Mouse (Mus musculus) limb, embryonic 14.5 days (tissue): ENCODE results near the gene Zfp362. TPM values are rescaled to one million over a fixed set of nuclear protein-coding genes. Genes with fewer than 3 reads are reported as not detected.

ENCODE experiments used
- ATAC-seq: fragments of 200-750 bp; cut with Nextera tagmentation; 2 replicates; pipeline ENCODE4 v1.8.0; 2017; ENCODE audit warnings: low read depth, moderate number of reproducible peaks, moderate TSS enrichment; ENCODE audit not compliant: low FRiP score
- DNase-seq: peaks from one replicate; pipeline ENCODE4 v3.0.0-alpha.2; 2015; ENCODE audit warnings: low spot score
- H3K27ac ChIP-seq: fragments of 300-500 bp; sonication (generic); replicated peaks from 2 replicates; pipeline ENCODE4 v1.5.1; 2014; ENCODE audit warnings: low read depth, mild to moderate bottlenecking, low read length, moderate library complexity, mixed read lengths
- H3K27me3 ChIP-seq: fragments of 300-500 bp; sonication (generic); 2 replicates; pipeline ENCODE4 v1.6.1; 2014; ENCODE audit warnings: low read length, mixed read lengths; ENCODE audit not compliant: control insufficient read depth, insufficient read depth
- H3K36me3 ChIP-seq: fragments of 300-500 bp; sonication (generic); 2 replicates; pipeline ENCODE4 v1.6.1; 2014; ENCODE audit warnings: mild to moderate bottlenecking, low read length, moderate library complexity, mixed read lengths; ENCODE audit not compliant: control insufficient read depth, insufficient read depth
- H3K4me1 ChIP-seq: fragments of 300-500 bp; sonication (generic); 2 replicates; pipeline ENCODE4 v1.6.1; 2014; ENCODE audit warnings: antibody characterized with exemption, low read length, mixed read lengths; ENCODE audit not compliant: control insufficient read depth, insufficient read depth
- H3K4me2 ChIP-seq: fragments of 300-500 bp; sonication (generic); replicated peaks from 2 replicates; pipeline ENCODE4 v1.6.1; 2014; ENCODE audit warnings: low read depth, mild to moderate bottlenecking, low read length, moderate library complexity; ENCODE audit not compliant: severe bottlenecking
- H3K4me3 ChIP-seq: fragments of 300-500 bp; sonication (generic); replicated peaks from 2 replicates; pipeline ENCODE4 v1.5.1; 2014; ENCODE audit warnings: low read length
- H3K9ac ChIP-seq: fragments of 300-500 bp; sonication (generic); 2 replicates; pipeline ENCODE4 v1.6.1; 2014; ENCODE audit warnings: mild to moderate bottlenecking, low read depth, low read length, moderate library complexity; ENCODE audit not compliant: severe bottlenecking
- H3K9me3 ChIP-seq: fragments of 300-500 bp; sonication (generic); 2 replicates; pipeline ENCODE4 v1.6.1; 2016; ENCODE audit warnings: low read length; ENCODE audit not compliant: control insufficient read depth
- POLR2A ChIP-seq: fragments of 200-500 bp; IDR thresholded peaks from 2 replicates; pipeline ENCODE4 v1.8.0; 2012; ENCODE audit warnings: inconsistent platforms, mild to moderate bottlenecking, moderate library complexity, borderline replicate concordance; ENCODE audit not compliant: insufficient read depth, insufficient read length; ENCODE audit errors: extremely low read depth
- WGBS: fragments of 180-500 bp; shearing (Covaris S2); extraction: QIAGEN DNeasy Blood & Tissue Kit; methylation state at CpG from one replicate; pipeline ENCODE4 v1.1.7; 2014; 5-methylcytosine and 5-hydroxymethylcytosine counted together
- polyA plus RNA-seq, 2 experiments: library from polyadenylated mRNA; depleted of rRNA in 1 of 2; stranded (reverse) in 1 of 2; unstranded in 1 of 2; fragments of >200 nt; fragmentation: Nextera tagmentation in 1 of 2; extraction: Ambion mirVana in 1 of 2; gene quantifications; 2 replicates each; pipeline versions ENCODE4 v1.2.1 to v1.2.3; 2012 to 2014

Zfp362 gene
- polyA plus RNA-seq, 2 experiments, result 38.7 to 87.2 TPM

GRCm38 (mm10) chr4:128742379-128742970, 63.4 kb downstream of the Zfp362 start:
- no peak for TF ChIP-seq POLR2A
- Histone ChIP-seq H3K36me3 (peaks cover 53% of the 10 kb centered on the region), H3K4me1 (peaks cover 14% of the 10 kb centered on the region), H3K9me3 (no peaks in the 10 kb centered on the region), H3K4me2 (no peak overlapping the region), H3K27me3 (no peaks in the 10 kb centered on the region), H3K27ac (no peak overlapping the region), H3K9ac (no peak overlapping the region), H3K4me3 (no peak overlapping the region)
- WGBS, result 58% methylated on average over 10 of the region's 10 CpGs
- DNase-seq (no peak), ATAC-seq (no peak)

GRCm38 (mm10) chr4:128741906-128742305, 63.9 kb downstream of the Zfp362 start:
- H3K4me2 ChIP-seq, result no peak overlapping the region
- no peak overlapping the region for H3K9ac ChIP-seq
- H3K4me3 ChIP-seq, result no peak overlapping the region
- no peaks in the 10 kb centered on the region for H3K27me3 ChIP-seq
- no peaks in the 10 kb centered on the region for H3K9me3 ChIP-seq
- H3K4me1 ChIP-seq, result peaks cover 20% of the 10 kb centered on the region
- ATAC-seq (no peak), DNase-seq (no peak)
- TF ChIP-seq POLR2A, result no peak
- no peak overlapping the region for H3K27ac ChIP-seq
- WGBS, result 56% methylated on average over 5 of the region's 5 CpGs
- peaks cover 47% of the 10 kb centered on the region for H3K36me3 ChIP-seq

- Histone ChIP-seq H3K9ac (no peak overlapping the region), H3K4me3 (no peak overlapping the region), H3K4me1 (peaks cover 30% of the 10 kb centered on the region), H3K9me3 (no peaks in the 10 kb centered on the region), H3K4me2 (no peak overlapping the region), H3K36me3 (peaks cover 37% of the 10 kb centered on the region), H3K27me3 (no peaks in the 10 kb centered on the region), H3K27ac (no peak overlapping the region)
- WGBS, result 49% methylated on average over 1 of the region's 1 CpGs
- TF ChIP-seq POLR2A, result no peak
- DNase-seq (no peak), ATAC-seq (no peak)
These were observed 65.0 kb downstream of the Zfp362 start for GRCm38 (mm10) chr4:128740878-128741277.

GRCm38 (mm10) chr4:128737825-128738610, 67.8 kb downstream of the Zfp362 start:
- Histone ChIP-seq H3K4me1 (peaks cover 57% of the 10 kb centered on the region), H3K4me2 (no peak overlapping the region; the same call in 1 of the 2 replicates)

GRCm38 (mm10) chr4:128737137-128737589, 68.7 kb downstream of the Zfp362 start:
- peak overlapping the region; percentile 11; the same call in 1 of the 2 replicates for H3K4me2 ChIP-seq
- ATAC-seq, result peak; percentile 29; the same call in 1 of the 2 replicates

More at GRCm38 (mm10) chr4:128737825-128738610, 67.8 kb downstream of the Zfp362 start:
- Histone ChIP-seq H3K36me3 (peaks cover 10% of the 10 kb centered on the region), H3K27ac (peak overlapping the region; percentile 79), H3K9me3 (no peaks in the 10 kb centered on the region), H3K27me3 (no peaks in the 10 kb centered on the region), H3K9ac (peak overlapping the region; percentile 4; the same call in 1 of the 2 replicates), H3K4me3 (no peak overlapping the region)
- ATAC-seq, result no peak
- TF ChIP-seq POLR2A, result no peak
- 47% methylated on average over 14 of the region's 14 CpGs for WGBS
- DNase-seq, result peak; percentile 49

More at GRCm38 (mm10) chr4:128737137-128737589, 68.7 kb downstream of the Zfp362 start:
- H3K9me3 ChIP-seq, result no peaks in the 10 kb centered on the region
- no peak for TF ChIP-seq POLR2A
- H3K9ac ChIP-seq, result peak overlapping the region; percentile 32; the same call in 1 of the 2 replicates
- no peaks in the 10 kb centered on the region for H3K27me3 ChIP-seq
- 35% methylated on average over 6 of the region's 6 CpGs for WGBS
- no peak overlapping the region for H3K4me3 ChIP-seq
- DNase-seq, result no peak
- H3K4me1 ChIP-seq, result peaks cover 61% of the 10 kb centered on the region
- H3K27ac ChIP-seq, result peak overlapping the region; percentile 79
- H3K36me3 ChIP-seq, result peaks cover 4% of the 10 kb centered on the region; the same call in 1 of the 2 replicates
